Mouse (Mus musculus): ENCODE measurements around the gene Med27.

DNA sequence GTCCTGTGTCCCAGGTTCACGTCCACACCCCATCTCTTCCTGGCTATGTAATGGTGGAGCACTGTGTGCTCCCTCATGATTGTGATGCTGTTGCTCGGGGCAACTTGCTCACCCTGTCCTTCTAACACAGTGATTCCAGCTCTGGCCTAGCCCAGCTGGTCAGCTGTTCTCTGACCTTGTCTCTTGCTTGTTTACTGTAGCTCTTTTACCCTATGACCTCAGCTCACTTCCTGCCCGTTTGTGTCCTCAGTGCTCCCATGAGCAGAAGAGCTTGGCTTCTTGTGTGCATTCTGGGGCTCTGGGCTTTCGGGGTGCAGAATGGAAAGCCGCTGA, 91.9 kb downstream of the Med27 start:
- TF ChIP-seq CTCF (IDR thresholded peaks at IDR 0.05; ENCODE audit: control insufficient read depth, insufficient read depth, insufficient read length) (no peak), CEBPB (IDR thresholded peaks at IDR 0.05; ENCODE audit: low read depth) (no peak), MYOG (IDR thresholded peaks at IDR 0.05; ENCODE audit: control insufficient read depth, extremely low read depth, insufficient read length) (no peak), USF1 (IDR thresholded peaks at IDR 0.05; ENCODE audit: low read depth) (no peak)
